ENCODE assay signal across 8 mouse cellular contexts in genomic region chr14:25497596-25497995, GRCm38 (mm10). TPM values are rescaled to one million over a fixed set of nuclear protein-coding genes. Genes with fewer than 3 reads are reported as not detected.
DNase-seq lines count a peak whose midpoint lies in the region; ATAC-seq lines count a peak whose summit lies in the region.

No protein-coding gene starts in this region.

- no peak overlapping the region; the same call in 1 of the 2 replicates for H3K4me2 ChIP-seq in kidney, embryonic 15.5 days
- H3K4me2 ChIP-seq in stomach, embryonic 16.5 days (ENCODE audit: low read depth, low read length), result no peak overlapping the region

- peak; percentile 84 for ATAC-seq in kidney, embryonic 15.5 days (replicated peaks; ENCODE audit: low FRiP score)
- ATAC-seq in stomach, embryonic 16.5 days (ENCODE audit: insufficient read depth, low FRiP score), result no peak
- ATAC-seq in granulocyte monocyte progenitor cell, adult 5-6 weeks (replicated peaks; ENCODE audit: poor library complexity, severe bottlenecking), result no peak

- H3K27me3 ChIP-seq in kidney, embryonic 15.5 days, result no peaks in the 10 kb centered on the region
- no peaks in the 10 kb centered on the region for H3K27me3 ChIP-seq in stomach, embryonic 16.5 days (ENCODE audit: control insufficient read depth, insufficient read depth, low read length)

- peaks cover 89% of the 10 kb centered on the region for H3K4me1 ChIP-seq in kidney, embryonic 15.5 days
- H3K4me1 ChIP-seq in stomach, embryonic 16.5 days (ENCODE audit: control insufficient read depth, insufficient read depth, low read length), result peaks cover 55% of the 10 kb centered on the region

- H3K4me3 ChIP-seq in kidney, embryonic 15.5 days (replicated peaks), result no peak overlapping the region
- no peak overlapping the region for H3K4me3 ChIP-seq in stomach, embryonic 16.5 days (replicated peaks; ENCODE audit: low read length)

- peaks cover 4% of the 10 kb centered on the region for H3K36me3 ChIP-seq in kidney, embryonic 15.5 days
- no peaks in the 10 kb centered on the region for H3K36me3 ChIP-seq in stomach, embryonic 16.5 days (ENCODE audit: control insufficient read depth, insufficient read depth, low read length)

- H3K27ac ChIP-seq in kidney, embryonic 15.5 days, result peak overlapping the region; percentile 70
- no peak overlapping the region for H3K27ac ChIP-seq in stomach, embryonic 16.5 days (ENCODE audit: low read length)

- WGBS in kidney, embryonic 15.5 days, result 25% methylated on average over 8 of the region's 8 CpGs
- 31% methylated on average over 8 of the region's 8 CpGs for WGBS in stomach, embryonic 16.5 days

- no peak overlapping the region for H3K9ac ChIP-seq in kidney, embryonic 15.5 days
- H3K9ac ChIP-seq in stomach, embryonic 16.5 days (ENCODE audit: low read length), result peak overlapping the region; percentile 14; the same call in 1 of the 2 replicates

- H3K9me3 ChIP-seq in kidney, embryonic 15.5 days (replicated peaks), result no peaks in the 10 kb centered on the region
- H3K9me3 ChIP-seq in stomach, embryonic 16.5 days (replicated peaks; ENCODE audit: control insufficient read depth, low read length), result no peaks in the 10 kb centered on the region

- DNase-seq in heart, adult 11 months, result peak; percentile 98
- DNase-seq in heart, adult 8-10 months (ENCODE audit: low spot score), result no peak
- DNase-seq in adrenal gland, postnatal 36 days, result peak; percentile 63 to 78
- DNase-seq in gastrocnemius, postnatal 25 days, result peak; percentile 93
- no peak for DNase-seq in spleen, adult 12 weeks (ENCODE audit: low spot score)

RNA-seq across cellular contexts. Expression of gene Zmiz1, which starts 38.6 kb away (rescaled TPM):
- total RNA-seq in heart, adult 8-10 months (2022), result 10 to 100 TPM; 34.7 to 44.1 (median 40.4) TPM
- 100 to 1,000 TPM in 1 of 2 experiments, 10 to 100 TPM in 1; 98.2 to 143 TPM for total RNA-seq in adrenal gland, postnatal 36 days (2021)
- 10 to 100 TPM; 26.4 to 29.8 TPM for total RNA-seq in gastrocnemius, postnatal 25 days (2021)
- 41.8 and 47.3 TPM in 2 replicates for polyA plus RNA-seq in kidney, embryonic 15.5 days (2015; fragmentation: Nextera tagmentation; extraction: Ambion mirVana)
- 24.0 and 26.3 TPM in 2 replicates for polyA plus RNA-seq in stomach, embryonic 16.5 days (2015; fragmentation: Nextera tagmentation; extraction: Ambion mirVana)
- total RNA-seq in granulocyte monocyte progenitor cell, adult 5-6 weeks (2014; fragmentation: Nextera tagmentation), result 93.2 and 97.4 TPM in 2 replicates
- total RNA-seq in granulocyte monocyte progenitor cell, adult 5-6 weeks (2017), result 6.9 and 8.9 TPM in 2 replicates

Comparison
In these comparisons a context has a peak if more than half of its experiments do, and no peak if none do; other contexts are left out.
1. DNase-seq: peak in heart, adult 11 months (single experiment), adrenal gland, postnatal 36 days (2 of 2) and gastrocnemius, postnatal 25 days (single experiment); none in heart, adult 8-10 months (single experiment) and spleen, adult 12 weeks (single experiment).